Mouse (Mus musculus) Patski (cell line): ENCODE measurements around the gene Ctr9. TPM values are rescaled to one million over a fixed set of nuclear protein-coding genes. Genes with fewer than 3 reads are reported as not detected.

Experiments
- ATAC-seq: fragments of 100-300 bp; one replicate; pipeline ENCODE4 v1.8.0; 2021
- CTCF ChIA-PET: fragments of 350-600 bp; sonication (Branson Sonifier 250); formaldehyde crosslinking; loops from one replicate; lab custom pipeline; 2022; ENCODE audit warnings: inconsistent platforms; lab: Charles Lee
- POLR2A ChIA-PET: fragments of 350-600 bp; sonication (Branson Sonifier 250); formaldehyde crosslinking; loops from one replicate; lab custom pipeline; 2022; ENCODE audit warnings: antibody characterized with exemption, inconsistent platforms; lab: Charles Lee
- DNase-seq: peaks from one replicate; pipeline ENCODE4 v3.0.0-alpha.2; 2011; ENCODE audit warnings: low read depth, low spot score
- H3K27me3 ChIP-seq: fragments of 371-371 bp; one replicate; pipeline ENCODE4 v1.5.1; 2021
- CTCF ChIP-seq: fragments of 100-300 bp; IDR thresholded peaks from one replicate; pipeline ENCODE4 v1.5.1; 2021
- in situ Hi-C: fragments of 300-500 bp; cut with MboI; formaldehyde crosslinking; loops from 3 replicates; pipeline ENCODE4 v1.11.1; 2018; ENCODE audit warnings: low pct_unique_long_range_greater_than_20kb, mixed read lengths
- polyA plus RNA-seq: library from polyadenylated mRNA; unstranded; gene quantifications from one replicate; pipeline ENCODE4 v1.2.3, GENCODE M21; 2021

Ctr9 gene
- 44.1 TPM for polyA plus RNA-seq

DNA sequence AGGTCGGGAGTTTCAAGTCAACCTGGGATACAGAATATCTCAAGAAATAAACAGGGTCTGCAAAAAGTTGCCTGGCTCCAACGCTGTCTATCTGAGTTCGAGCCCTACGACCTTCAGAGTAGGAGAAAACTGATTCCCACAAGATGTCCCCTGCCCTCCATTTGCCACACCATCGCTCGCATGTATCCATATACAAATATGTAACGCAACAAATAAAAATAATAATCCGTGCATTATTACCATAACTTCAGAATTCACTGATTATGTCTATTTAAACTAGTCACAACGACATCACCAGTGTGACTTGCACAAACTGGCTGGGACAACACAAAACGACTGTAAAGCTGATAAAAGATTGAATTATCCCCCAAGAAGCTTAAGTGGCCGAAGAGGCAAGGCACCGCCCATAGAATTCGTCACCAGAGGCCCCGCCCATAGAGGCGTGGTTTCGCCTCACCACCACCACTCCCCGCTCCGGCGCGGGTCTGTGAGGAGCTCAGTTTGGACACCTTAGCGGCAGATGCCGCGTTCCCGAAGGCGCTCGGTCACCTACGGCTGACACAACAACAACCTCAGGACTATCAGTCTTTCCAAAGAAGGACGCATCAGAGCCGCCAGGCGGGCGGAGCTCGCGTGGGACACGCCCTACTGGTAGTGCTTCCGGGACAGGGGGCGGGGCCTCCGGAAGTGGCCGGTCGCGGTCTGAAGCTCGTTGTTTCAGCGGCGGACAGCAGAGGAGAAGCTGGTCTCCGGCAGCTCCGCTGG is at the start of gene Ctr9:
Gene Ctr9 (plus strand): TSS at position 671 of the 765 bp plus-strand sequence.
- no peaks in the 10 kb centered on the region for H3K27me3 ChIP-seq
- DNase-seq (peak; percentile 61), ATAC-seq (peak; percentile 87)
- ChIA-PET POLR2A (interaction anchor here (1.0 kb wide), 1 partner anchor 95 kb away, joined by 3 read pairs; no protein-coding TSS in a partner anchor), CTCF (interaction anchor here (0.9 to 1.7 kb wide), 3 partner anchors 21 to 523 kb away, joined by 3 to 6 read pairs (median 3); no protein-coding TSS in a partner anchor)
- no peak for TF ChIP-seq CTCF
- in situ Hi-C loops: no loop called here

DNA sequence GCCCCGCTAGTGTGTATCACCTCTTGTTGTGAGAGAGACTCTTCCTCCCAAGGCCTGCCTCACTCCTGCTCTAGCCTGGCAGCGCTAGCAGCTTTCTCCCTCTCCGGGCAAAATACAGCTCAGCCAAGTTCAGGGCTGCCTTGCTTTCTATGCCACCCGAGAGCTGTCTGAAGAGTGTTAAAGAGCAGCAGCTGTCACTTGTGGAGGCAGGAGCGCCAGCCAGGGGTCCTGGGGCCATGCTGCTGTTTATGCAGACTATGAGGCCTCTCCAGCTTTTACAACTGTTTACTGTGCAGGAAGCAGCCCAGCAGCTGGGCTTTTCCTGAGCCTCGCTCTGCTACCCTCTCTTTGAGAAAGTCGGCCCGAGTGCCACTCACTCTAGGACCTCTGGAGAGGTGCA is 47.7 kb upstream of the Ctr9 start:
- DNase-seq (no peak), ATAC-seq (no peak)
- POLR2A ChIA-PET: no interaction called here
- H3K27me3 ChIP-seq: no peaks in the 10 kb centered on the region
- CTCF ChIA-PET: interaction anchor here (0.8 kb wide), 1 partner anchor 33 kb away, joined by 3 read pairs; no protein-coding TSS in a partner anchor
- no peak for TF ChIP-seq CTCF
- in situ Hi-C loops: no loop called here

DNA sequence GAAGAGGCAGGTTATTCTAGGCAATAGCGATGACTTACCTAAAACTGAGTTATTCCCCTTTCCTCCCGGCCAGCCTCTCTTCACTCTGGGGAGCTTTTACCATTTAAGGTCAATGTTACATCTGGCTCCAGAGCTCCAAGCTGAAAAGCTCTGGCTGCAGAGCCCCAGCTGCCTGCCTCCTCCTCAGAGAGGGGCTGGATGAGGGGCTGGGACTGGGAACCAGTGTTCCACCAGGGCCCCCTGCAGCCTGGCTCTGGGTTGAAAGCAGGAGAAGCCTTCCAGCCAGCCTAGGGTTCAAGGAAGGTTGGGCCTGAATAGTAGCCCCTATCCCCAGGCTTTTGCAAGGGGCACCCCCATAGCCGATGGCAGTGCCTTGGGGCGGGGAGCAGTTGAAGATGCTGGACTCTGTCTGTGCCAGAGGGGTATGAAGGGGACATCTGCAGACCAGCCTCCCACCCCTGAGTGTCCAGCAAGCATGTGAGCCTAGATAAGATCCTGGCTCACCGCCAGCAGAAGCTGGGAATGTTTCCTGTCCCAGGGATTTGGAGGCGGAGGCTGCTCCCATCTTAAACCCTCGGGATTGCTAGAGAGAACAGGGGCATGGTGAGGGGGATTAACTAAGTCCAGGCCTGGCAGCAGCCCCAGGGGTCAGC is 46.6 kb upstream of the Ctr9 start, which contains the start of gene Mrvi1:
Gene Mrvi1 (minus strand): TSS at position 409 of the 653 bp plus-strand sequence.
- ChIA-PET CTCF (interaction anchor here (1.2 to 1.8 kb wide), 3 partner anchors 9 to 40 kb away, joined by 3 to 4 read pairs (median 3); no protein-coding TSS in a partner anchor), POLR2A (no interaction called here)
- in situ Hi-C loops: no loop called here
- no peak for TF ChIP-seq CTCF
- ATAC-seq (no peak), DNase-seq (no peak)
- H3K27me3 ChIP-seq: no peaks in the 10 kb centered on the region

DNA sequence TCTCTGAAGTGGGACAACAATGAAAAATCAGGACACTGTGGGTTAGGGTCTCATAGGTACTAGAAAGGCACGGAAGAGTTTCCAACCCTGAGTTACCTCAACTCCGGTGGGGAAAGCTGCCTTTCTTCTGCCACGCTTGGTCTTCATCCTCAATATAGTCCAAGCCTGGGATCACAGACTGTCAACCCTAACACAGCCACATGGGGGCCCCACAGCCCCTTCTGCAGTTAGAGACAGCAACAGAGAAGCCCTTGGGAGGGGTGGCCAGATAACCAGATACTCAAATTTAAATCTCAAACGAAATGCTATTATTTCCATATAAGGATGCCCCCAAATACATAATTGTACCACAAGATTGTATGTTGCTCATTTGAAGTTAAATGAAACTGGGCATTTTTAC is 46.0 kb upstream of the Ctr9 start:
- no peaks in the 10 kb centered on the region for H3K27me3 ChIP-seq
- ATAC-seq (no peak), DNase-seq (no peak)
- CTCF ChIA-PET: interaction anchor here (1.0 to 1.8 kb wide), 5 partner anchors 10 to 40 kb away, joined by 3 to 4 read pairs (median 3); no protein-coding TSS in a partner anchor
- TF ChIP-seq CTCF: peak; percentile 84
- POLR2A ChIA-PET: no interaction called here
- in situ Hi-C loops: no loop called here

DNA sequence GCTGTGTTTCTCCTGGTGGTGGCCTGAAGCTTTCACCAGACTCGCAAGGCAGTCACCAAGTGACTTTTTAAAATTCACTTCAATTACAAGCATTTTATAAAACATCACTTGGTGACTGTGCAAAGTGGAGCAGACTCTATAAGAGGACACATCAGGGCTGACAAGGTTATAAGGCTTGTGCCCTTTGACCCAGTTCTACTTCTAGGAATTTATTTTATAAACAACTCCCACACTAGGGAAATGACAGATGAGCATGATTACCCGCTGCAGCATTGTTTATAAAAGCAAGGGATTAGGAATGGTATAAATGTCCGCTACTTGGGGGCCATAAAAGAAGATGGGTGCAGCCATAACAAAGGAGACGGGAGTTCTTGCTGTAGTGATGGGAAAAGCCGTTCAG is 45.1 kb upstream of the Ctr9 start:
- CTCF ChIA-PET: interaction anchor here (1.0 to 1.8 kb wide), 3 partner anchors 11 to 27 kb away, joined by 3 to 4 read pairs (median 3); no protein-coding TSS in a partner anchor
- POLR2A ChIA-PET: no interaction called here
- H3K27me3 ChIP-seq: no peaks in the 10 kb centered on the region
- in situ Hi-C loops: no loop called here
- no peak for TF ChIP-seq CTCF
- no peak for DNase-seq
- no peak for ATAC-seq

DNA sequence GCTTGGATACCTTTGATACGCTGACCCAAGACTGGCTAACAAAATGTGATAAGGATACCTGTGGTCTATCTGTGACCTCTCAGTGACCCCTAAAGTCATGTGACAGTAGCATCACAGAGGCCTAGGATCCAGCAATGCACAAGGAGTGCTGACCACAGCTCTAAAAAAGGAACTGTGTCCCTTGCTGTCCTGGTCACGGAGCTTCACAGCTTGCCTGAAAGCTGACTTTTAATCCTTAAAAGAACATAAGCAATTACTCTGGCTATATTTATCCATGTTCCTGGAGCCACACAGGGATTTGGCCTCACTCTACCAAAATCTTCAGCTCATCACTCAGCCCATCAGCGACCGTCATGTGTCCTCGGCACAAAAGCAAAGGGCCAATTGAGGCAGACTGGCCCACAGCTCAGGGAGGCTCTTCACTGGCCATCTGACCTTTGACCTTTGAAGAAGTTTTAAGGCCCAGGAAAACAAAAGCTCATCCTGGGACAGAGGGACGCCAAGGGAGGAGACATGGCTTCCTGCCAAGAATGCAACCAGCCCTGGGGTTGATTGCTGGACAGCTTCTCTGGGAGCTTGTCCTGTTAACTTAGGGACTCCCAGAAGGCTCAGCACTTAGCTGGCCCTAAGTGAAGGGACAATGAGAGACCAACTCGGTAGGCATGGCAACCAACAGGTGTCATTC is 43.0 kb upstream of the Ctr9 start:
- DNase-seq: no peak
- ChIA-PET POLR2A (interaction anchor here (0.6 kb wide), 1 partner anchor 180 kb away, joined by 3 read pairs; no protein-coding TSS in a partner anchor), CTCF (no interaction called here)
- no peak for TF ChIP-seq CTCF
- H3K27me3 ChIP-seq: no peaks in the 10 kb centered on the region
- ATAC-seq: no peak
- in situ Hi-C loops: no loop called here

DNA sequence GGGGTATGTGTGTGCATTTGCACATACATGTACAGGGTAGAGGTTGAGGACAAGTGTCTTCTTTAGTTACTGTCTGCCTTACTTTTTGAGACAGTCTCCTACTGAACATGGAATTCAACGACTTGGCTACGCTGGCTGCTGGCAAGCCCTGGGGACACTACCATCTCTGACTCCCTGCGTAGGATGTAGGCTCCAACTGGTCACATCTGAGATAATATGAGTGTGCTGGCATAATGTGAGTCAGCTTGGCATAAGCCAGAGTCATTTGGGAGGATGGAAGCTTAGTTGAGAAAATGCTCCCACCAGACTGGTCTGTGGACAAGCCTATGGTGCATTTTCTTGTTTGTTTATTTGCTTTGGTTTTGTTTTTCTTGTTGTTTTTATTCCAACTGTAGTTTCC is 40.7 kb upstream of the Ctr9 start:
- TF ChIP-seq CTCF: no peak
- in situ Hi-C loops: no loop called here
- DNase-seq: no peak
- no peaks in the 10 kb centered on the region for H3K27me3 ChIP-seq
- ATAC-seq: no peak
- ChIA-PET POLR2A (interaction anchor here (0.6 kb wide), 1 partner anchor 33 kb away, joined by 12 read pairs; no protein-coding TSS in a partner anchor), CTCF (interaction anchor here (1.0 to 1.5 kb wide), 2 partner anchors 11 to 35 kb away, joined by 3 to 4 read pairs; no protein-coding TSS in a partner anchor)

DNA sequence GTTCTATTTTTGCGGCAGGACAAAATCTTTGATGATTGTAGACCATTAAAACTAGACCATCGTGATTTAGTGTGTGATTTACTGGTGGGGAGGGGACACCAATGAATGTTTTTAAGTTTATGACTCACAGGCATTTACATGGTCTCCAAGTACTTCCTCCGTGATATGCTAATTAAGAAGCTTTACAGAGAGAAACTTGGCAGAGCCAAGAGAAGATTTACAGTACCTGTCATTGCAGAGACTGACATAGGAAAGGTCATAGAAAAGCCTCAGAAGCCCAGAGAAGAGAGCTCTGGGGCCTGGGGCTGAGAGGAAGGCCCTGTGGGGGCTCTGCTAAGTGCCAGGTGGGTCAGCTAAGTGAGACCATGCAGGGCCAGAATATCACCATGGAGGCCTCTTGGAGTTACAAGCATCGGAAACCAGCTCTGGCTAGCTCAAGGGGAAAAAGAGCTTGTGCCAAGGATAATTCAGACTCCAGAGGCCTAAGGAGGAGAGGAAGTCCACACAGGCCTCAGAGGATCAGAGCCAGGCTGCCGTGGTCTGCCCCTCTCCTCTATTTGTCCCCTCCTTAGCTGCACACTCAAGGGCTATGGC is 39.4 kb upstream of the Ctr9 start:
- TF ChIP-seq CTCF: no peak
- in situ Hi-C loops: no loop called here
- peak; percentile 51 for DNase-seq
- no peak for ATAC-seq
- H3K27me3 ChIP-seq: no peaks in the 10 kb centered on the region
- ChIA-PET CTCF (interaction anchor here (0.7 to 1.5 kb wide), 4 partner anchors 9 to 33 kb away, joined by 3 read pairs; no protein-coding TSS in a partner anchor), POLR2A (no interaction called here)

DNA sequence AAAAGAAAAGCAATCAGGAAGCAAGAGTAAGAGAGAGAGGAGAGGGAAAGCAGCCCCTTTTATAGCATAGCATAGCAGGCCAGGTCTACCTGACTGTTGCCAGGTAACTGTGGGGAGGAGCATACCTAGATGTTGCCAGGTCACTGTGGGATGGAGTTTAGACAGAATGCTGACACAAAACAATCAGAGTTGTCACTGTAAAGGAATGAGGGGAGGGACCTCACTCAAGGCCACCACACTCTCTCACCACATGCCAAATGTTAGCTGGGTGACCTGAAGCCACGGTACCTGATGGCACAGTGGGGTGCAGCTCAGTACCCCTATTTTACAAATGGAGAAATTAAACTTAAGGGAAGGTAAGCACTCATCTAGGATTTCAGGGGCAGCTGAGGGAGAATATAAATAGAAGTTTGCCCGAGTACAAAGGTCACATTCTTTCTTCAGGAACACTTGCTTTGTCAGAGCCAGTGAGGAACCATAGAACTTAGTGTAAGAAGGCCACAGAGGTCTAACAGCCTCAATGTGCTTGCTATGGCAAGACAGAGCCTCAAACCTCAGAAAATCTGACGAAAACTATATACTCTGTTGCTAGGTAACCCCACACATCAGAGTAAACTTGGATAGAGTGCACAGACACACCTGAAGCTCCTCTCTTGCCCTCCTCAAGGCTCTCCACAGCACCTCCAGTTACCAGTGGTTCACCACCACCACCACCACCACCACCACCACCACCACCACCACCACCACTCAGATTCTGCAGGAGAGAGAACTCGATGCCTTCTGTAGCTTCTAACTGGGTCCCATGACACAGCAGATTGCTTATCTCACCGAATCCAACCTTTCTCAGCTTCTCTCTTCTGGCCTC is 38.2 kb upstream of the Ctr9 start:
- CTCF ChIA-PET: interaction anchor here (1.0 to 1.2 kb wide), 2 partner anchors 23 to 32 kb away, joined by 3 to 4 read pairs; no protein-coding TSS in a partner anchor
- H3K27me3 ChIP-seq: no peaks in the 10 kb centered on the region
- no peak for ATAC-seq
- in situ Hi-C loops: no loop called here
- DNase-seq: no peak
- no peak for TF ChIP-seq CTCF
- POLR2A ChIA-PET: interaction anchor here (0.6 kb wide), 1 partner anchor 49 kb away, joined by 8 read pairs; no protein-coding TSS in a partner anchor
